Mouse (Mus musculus): ENCODE data around the gene Slc5a5. TPM values are rescaled to one million over a fixed set of nuclear protein-coding genes. Genes with fewer than 3 reads are reported as not detected.
A peak's percentile ranks its signal among the peaks of the same experiment; 100 is the strongest.

Gene Slc5a5
- polyA plus RNA-seq, 1 experiment from 2014 or later, result 0.25 TPM

DNA sequence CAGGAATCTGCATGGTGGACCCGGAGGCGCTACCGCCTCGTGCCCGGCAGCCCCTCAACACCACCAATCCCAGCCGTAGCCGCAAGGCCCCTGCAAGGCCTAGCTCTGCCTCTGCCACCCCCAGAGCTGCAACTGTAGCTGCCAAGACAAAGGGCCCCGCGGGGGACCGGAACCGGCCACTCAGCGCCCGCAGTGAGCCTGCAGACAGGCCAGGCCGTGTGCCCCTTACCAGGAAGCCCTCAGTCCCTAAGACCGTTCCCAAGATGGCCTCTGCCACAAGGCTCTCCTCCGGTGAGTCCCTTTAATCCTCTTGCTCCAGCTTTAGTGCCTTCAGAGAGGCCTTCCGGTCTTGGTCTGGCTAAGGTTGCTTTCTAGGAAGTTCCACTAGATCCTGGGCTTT, 22.1 kb upstream of the Slc5a5 start:
- no peak overlapping the region for H3K4me3 ChIP-seq (replicated peaks)
- H3K36me3 ChIP-seq, result peaks cover 91% of the 10 kb centered on the region
- no peaks in the 10 kb centered on the region for H3K9me3 ChIP-seq (replicated peaks)
- no peaks in the 10 kb centered on the region for H3K4me1 ChIP-seq
- 96% methylated on average over 17 of the region's 17 CpGs for WGBS
- H3K27me3 ChIP-seq, result no peaks in the 10 kb centered on the region
- no peak overlapping the region for H3K27ac ChIP-seq
- no peak overlapping the region for H3K9ac ChIP-seq
- ATAC-seq (replicated peaks; ENCODE audit: low FRiP score), result no peak
- H3K4me2 ChIP-seq, result no peak overlapping the region

DNA sequence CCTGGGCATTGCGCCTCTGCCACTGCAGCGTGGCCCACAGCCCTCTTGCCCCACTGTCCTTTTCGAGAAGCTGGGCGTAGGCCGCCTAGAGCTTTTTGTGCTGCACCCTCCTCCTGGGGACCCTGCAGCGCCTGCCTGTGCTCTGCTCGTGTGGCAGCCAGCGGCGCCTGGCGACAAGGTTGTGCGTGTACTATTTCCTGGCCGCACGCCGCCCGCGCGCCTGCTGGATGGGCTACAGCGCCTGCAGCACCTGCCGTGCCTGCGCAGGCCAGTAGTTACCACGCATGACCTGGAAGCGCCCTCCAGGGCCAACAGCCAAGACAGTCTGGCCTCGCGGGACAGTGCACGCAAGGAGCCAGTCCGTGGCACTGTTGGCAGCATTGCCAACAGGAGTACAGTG, 21.0 kb upstream of the Slc5a5 start:
- Histone ChIP-seq H3K4me2 (no peak overlapping the region), H3K4me3 (replicated peaks) (no peak overlapping the region), H3K4me1 (no peaks in the 10 kb centered on the region), H3K9ac (no peak overlapping the region), H3K27me3 (no peaks in the 10 kb centered on the region), H3K9me3 (replicated peaks) (no peaks in the 10 kb centered on the region), H3K27ac (no peak overlapping the region), H3K36me3 (peaks cover 85% of the 10 kb centered on the region)
- no peak for ATAC-seq (replicated peaks; ENCODE audit: low FRiP score)
- WGBS, result 93% methylated on average over 26 of the region's 26 CpGs

- Histone ChIP-seq H3K4me1 (no peaks in the 10 kb centered on the region), H3K27me3 (no peaks in the 10 kb centered on the region), H3K4me3 (replicated peaks) (no peak overlapping the region), H3K9me3 (replicated peaks) (no peaks in the 10 kb centered on the region), H3K9ac (no peak overlapping the region), H3K27ac (no peak overlapping the region), H3K36me3 (peaks cover 79% of the 10 kb centered on the region), H3K4me2 (no peak overlapping the region)
- no peak for ATAC-seq (replicated peaks; ENCODE audit: low FRiP score)
- 92% methylated on average over 30 of the region's 30 CpGs for WGBS
These were observed 20.4 kb upstream of the Slc5a5 start for GRCm38 (mm10) chr8:70912955-70913354.

- H3K27ac ChIP-seq, result no peak overlapping the region
- H3K27me3 ChIP-seq, result no peaks in the 10 kb centered on the region
- H3K4me2 ChIP-seq, result no peak overlapping the region
- no peak for ATAC-seq (replicated peaks; ENCODE audit: low FRiP score)
- H3K4me1 ChIP-seq, result peaks cover 6% of the 10 kb centered on the region
- WGBS, result 76% methylated on average over 5 of the region's 5 CpGs
- H3K9me3 ChIP-seq (replicated peaks), result no peaks in the 10 kb centered on the region
- H3K36me3 ChIP-seq, result peaks cover 65% of the 10 kb centered on the region
- H3K9ac ChIP-seq, result no peak overlapping the region
- H3K4me3 ChIP-seq (replicated peaks), result no peak overlapping the region
These were observed 19.0 kb upstream of the Slc5a5 start for GRCm38 (mm10) chr8:70911596-70911995.

DNA sequence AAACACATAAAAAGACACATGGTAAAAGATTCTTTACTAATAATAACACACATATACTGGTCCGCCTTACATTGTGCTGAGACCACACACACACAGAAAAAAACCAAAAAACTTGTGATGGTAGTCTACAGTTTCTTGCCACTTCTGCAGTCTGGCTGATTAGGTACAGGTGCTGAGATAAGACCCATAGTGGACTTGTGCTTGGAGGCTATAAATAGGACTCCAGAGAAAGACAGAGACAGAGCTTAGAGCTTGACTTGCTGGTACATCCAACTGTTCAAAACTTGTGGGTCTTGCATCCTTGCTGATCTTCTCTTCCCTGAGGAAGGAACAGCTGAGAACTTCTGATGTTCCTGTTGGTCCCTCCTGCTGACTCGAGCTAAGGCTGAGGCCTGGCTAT, 15.0 kb upstream of the Slc5a5 start:
- WGBS, result 88% methylated on average over 2 of the region's 2 CpGs
- Histone ChIP-seq H3K9me3 (replicated peaks) (no peaks in the 10 kb centered on the region), H3K4me2 (no peak overlapping the region), H3K27ac (no peak overlapping the region), H3K4me3 (replicated peaks) (no peak overlapping the region), H3K27me3 (peaks cover 6% of the 10 kb centered on the region), H3K4me1 (peaks cover 19% of the 10 kb centered on the region), H3K36me3 (peaks cover 25% of the 10 kb centered on the region), H3K9ac (no peak overlapping the region)
- ATAC-seq (replicated peaks; ENCODE audit: low FRiP score), result no peak

DNA sequence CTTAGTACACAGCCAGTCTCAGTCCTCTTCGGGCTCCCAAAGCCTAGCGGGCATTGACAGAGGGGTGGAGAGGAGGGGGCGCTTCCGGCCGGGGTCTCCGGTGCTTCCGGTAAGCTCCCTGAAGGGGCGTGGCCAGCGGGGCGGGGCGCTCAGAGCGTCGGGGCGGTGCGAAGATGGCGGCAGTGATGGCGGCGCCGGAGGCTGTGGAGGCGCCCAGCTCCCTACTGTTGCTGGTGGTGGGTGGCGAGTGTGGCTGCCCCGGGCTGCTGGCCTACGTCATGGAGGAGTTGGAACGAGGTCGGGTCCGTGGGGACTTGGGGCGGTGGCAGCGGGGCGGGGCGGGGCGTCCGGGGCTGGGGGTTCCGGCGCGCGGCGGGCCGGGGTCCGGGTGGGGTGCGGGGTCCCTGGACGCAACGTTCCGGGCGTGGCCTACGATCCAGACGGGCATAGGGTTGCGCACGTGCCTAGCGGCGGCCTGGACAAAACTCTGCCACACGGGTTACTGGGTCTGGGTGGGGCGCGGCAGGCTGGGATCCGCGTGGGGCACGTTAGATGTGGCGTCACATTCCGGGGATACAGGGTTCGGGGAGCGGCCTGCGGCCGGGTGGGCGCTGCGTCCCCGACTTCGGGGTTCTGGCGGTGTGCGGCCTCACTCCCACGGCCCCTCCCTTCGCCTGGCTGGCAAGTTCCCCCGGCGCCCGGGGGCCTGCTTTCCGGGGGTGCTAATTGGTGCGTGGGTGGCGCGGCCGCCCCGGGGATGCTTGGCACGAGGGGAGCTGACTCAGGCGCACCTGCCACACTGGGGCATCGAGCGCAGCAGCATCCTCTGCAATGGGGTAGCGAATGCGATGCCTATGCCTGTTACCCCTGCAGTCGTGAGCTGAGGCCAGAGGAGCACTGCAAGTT, 13.5 kb upstream of the Slc5a5 start, which contains the start of gene Map1s:
Map1s (plus strand) TSS at position 102 of the 906 bp plus-strand sequence.
- Histone ChIP-seq H3K36me3 (peaks cover 10% of the 10 kb centered on the region; the same call in 1 of the 2 replicates), H3K4me1 (peaks cover 19% of the 10 kb centered on the region), H3K4me2 (peak within 1 kb of the TSS; percentile 93), H3K9ac (peak within 1 kb of the TSS; percentile 87), H3K27ac (peak within 1 kb of the TSS; percentile 93), H3K4me3 (replicated peaks) (peak within 1 kb of the TSS; percentile 93), H3K9me3 (replicated peaks) (no peaks in the 10 kb centered on the region), H3K27me3 (peaks cover 11% of the 10 kb centered on the region)
- peak; percentile 93 for ATAC-seq (replicated peaks; ENCODE audit: low FRiP score)
- under 1% methylated on average over 86 of the region's 86 CpGs for WGBS

GRCm38 (mm10) chr8:70905463-70905830, 12.9 kb upstream of the Slc5a5 start:
- H3K4me1 ChIP-seq, result peaks cover 19% of the 10 kb centered on the region
- WGBS, result 15% methylated on average over 8 of the region's 8 CpGs
- peak overlapping the region; percentile 93 for H3K27ac ChIP-seq
- peaks cover 5% of the 10 kb centered on the region; the same call in 1 of the 2 replicates for H3K36me3 ChIP-seq
- H3K9ac ChIP-seq, result peak overlapping the region; percentile 87
- peak overlapping the region; percentile 93 for H3K4me3 ChIP-seq (replicated peaks)
- peak; percentile 27; the same call in 1 of the 2 replicates for ATAC-seq (replicated peaks; ENCODE audit: low FRiP score)
- H3K27me3 ChIP-seq, result peaks cover 11% of the 10 kb centered on the region
- H3K9me3 ChIP-seq (replicated peaks), result no peaks in the 10 kb centered on the region
- peak overlapping the region; percentile 93 for H3K4me2 ChIP-seq

GRCm38 (mm10) chr8:70904532-70904931, 12.0 kb upstream of the Slc5a5 start:
- Histone ChIP-seq H3K9ac (no peak overlapping the region), H3K4me3 (replicated peaks) (no peak overlapping the region), H3K4me1 (peaks cover 19% of the 10 kb centered on the region), H3K36me3 (peaks cover 5% of the 10 kb centered on the region; the same call in 1 of the 2 replicates), H3K27ac (0 out of 2 replicates have a peak overlapping the region, but pooled peaks have one; percentile 93), H3K27me3 (peaks cover 11% of the 10 kb centered on the region), H3K4me2 (no peak overlapping the region), H3K9me3 (replicated peaks) (no peaks in the 10 kb centered on the region)
- WGBS, result 51% methylated on average over 4 of the region's 4 CpGs
- ATAC-seq (replicated peaks; ENCODE audit: low FRiP score), result no peak

DNA sequence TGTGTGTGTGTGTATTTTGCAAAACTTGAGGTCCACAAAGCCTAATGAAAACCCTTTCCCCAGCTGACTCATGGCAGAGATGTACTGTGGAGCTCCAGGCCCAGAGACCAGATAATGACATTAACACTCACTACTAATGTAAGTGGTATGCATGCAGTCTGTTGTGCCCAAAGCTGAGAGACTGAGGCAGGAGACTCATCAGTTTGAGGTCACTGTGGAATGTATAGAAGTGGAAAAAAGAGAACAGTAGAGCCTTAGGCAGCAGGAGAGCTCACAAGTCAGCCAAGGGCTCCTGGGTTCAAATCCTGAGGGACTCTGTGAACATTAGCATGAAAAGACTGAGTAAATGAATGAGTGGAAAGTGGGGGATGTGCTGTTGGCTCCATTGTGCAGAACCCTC, 11.0 kb upstream of the Slc5a5 start:
- Histone ChIP-seq H3K4me2 (no peak overlapping the region), H3K36me3 (no peaks in the 10 kb centered on the region), H3K9ac (no peak overlapping the region), H3K4me1 (peaks cover 20% of the 10 kb centered on the region), H3K4me3 (replicated peaks) (no peak overlapping the region), H3K9me3 (replicated peaks) (no peaks in the 10 kb centered on the region), H3K27me3 (peaks cover 11% of the 10 kb centered on the region), H3K27ac (no peak overlapping the region)
- no peak for ATAC-seq (replicated peaks; ENCODE audit: low FRiP score)

DNA sequence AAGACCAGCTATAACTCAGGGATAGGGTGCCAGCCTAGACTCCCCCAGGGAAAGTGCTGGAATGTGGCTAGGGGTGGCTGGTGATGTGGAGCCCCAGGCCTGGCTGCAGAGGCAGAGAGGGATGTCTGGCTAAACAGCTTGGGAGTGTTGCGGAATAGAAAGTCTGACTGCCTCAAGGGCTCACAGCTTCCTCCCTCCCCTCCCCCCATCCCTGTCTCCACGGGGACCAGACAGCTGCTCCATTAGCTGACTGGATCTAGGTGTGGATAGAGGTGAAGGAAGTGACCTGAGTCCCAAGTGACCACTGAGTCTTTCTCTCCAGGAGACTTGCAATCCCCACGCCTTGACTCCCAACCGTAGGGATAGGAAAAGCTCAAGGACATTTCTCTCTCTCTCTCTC, 10.6 kb upstream of the Slc5a5 start:
- Histone ChIP-seq H3K27me3 (peaks cover 11% of the 10 kb centered on the region), H3K36me3 (no peaks in the 10 kb centered on the region), H3K4me3 (replicated peaks) (no peak overlapping the region), H3K4me2 (no peak overlapping the region), H3K27ac (no peak overlapping the region), H3K4me1 (peaks cover 25% of the 10 kb centered on the region), H3K9ac (no peak overlapping the region), H3K9me3 (replicated peaks) (no peaks in the 10 kb centered on the region)
- ATAC-seq (replicated peaks; ENCODE audit: low FRiP score), result no peak
- 47% methylated on average over 4 of the region's 4 CpGs for WGBS

DNA sequence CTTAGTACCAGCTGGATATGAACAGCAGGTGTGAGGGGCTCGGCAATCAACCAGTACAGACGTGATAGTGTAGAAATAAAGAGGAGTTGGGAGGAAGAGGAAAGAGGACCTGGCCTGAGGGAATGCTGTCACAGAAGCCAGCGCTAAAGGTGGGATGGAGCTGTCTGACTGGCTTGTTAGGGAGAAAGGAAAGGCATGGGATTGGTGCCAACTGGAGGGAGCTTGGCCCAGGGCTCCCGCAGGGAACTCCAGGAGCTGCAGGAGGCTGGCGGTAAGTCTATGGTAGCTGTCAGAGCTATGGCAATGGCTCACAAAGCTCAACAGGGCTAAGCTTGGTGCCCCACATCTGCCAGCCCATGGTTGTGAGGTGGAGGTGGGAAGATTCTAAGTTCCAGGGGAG, 9.7 kb upstream of the Slc5a5 start:
- no peaks in the 10 kb centered on the region for H3K36me3 ChIP-seq
- H3K4me2 ChIP-seq, result no peak overlapping the region
- WGBS, result 27% methylated on average over 5 of the region's 5 CpGs
- no peak for ATAC-seq (replicated peaks; ENCODE audit: low FRiP score)
- peaks cover 11% of the 10 kb centered on the region for H3K27me3 ChIP-seq
- peaks cover 25% of the 10 kb centered on the region for H3K4me1 ChIP-seq
- H3K4me3 ChIP-seq (replicated peaks), result no peak overlapping the region
- no peak overlapping the region for H3K27ac ChIP-seq
- H3K9ac ChIP-seq, result no peak overlapping the region
- no peaks in the 10 kb centered on the region for H3K9me3 ChIP-seq (replicated peaks)

DNA sequence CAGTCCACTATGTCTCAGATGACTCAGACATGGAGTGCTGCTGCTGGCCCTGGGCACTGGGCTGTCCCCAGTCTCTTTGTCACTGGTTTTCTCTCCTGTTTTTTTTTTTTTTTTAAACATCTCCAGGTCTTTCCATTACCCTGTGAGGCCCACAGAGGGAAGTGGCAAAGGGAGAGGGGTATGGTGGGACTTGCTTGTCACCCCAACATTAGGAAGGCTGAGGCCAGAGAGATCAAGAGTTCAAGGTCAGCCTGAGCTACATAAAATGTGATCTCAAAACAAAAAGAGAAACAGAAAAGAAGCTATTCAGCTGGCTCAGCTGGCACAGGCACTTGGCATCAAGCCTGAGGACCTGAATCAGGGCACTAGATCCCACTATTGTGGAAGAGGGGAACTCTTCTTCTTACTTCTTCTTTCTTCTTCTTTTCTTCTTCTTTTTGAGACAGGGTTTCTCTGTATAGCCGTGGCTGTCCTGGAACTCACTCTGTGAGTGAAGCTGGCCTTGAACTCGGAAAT, 8.4 kb upstream of the Slc5a5 start:
- Histone ChIP-seq H3K9ac (no peak overlapping the region), H3K4me3 (replicated peaks) (no peak overlapping the region), H3K36me3 (peaks cover 3% of the 10 kb centered on the region; the same call in 1 of the 2 replicates), H3K4me2 (no peak overlapping the region), H3K27ac (no peak overlapping the region), H3K9me3 (replicated peaks) (no peaks in the 10 kb centered on the region), H3K27me3 (peaks cover 11% of the 10 kb centered on the region), H3K4me1 (peaks cover 22% of the 10 kb centered on the region)
- WGBS, result 72% methylated on average over 2 of the region's 2 CpGs
- no peak for ATAC-seq (replicated peaks; ENCODE audit: low FRiP score)

All from kidney, embryonic 15.5 days (tissue).